Mouse (Mus musculus) embryonic facial prominence, embryonic 11.5 days (tissue): ENCODE results near the gene Coq8b. TPM values are rescaled to one million over a fixed set of nuclear protein-coding genes. Genes with fewer than 3 reads are reported as not detected.

Experiments used
- ATAC-seq: fragments of 200-750 bp; cut with Nextera tagmentation; replicated peaks from 2 replicates; pipeline ENCODE4 v1.8.0; 2017; ENCODE audit warnings: low read depth; ENCODE audit not compliant: insufficient number of reproducible peaks, low FRiP score, low TSS enrichment
- DNase-seq: peaks from one replicate; pipeline ENCODE4 v3.0.0-alpha.2; 2015; ENCODE audit warnings: low spot score
- H3K27ac ChIP-seq: fragments of 300-500 bp; sonication (generic); replicated peaks from 2 replicates; pipeline ENCODE4 v1.5.1; 2014; ENCODE audit warnings: mild to moderate bottlenecking, low read depth, low read length, control low read depth
- H3K27me3 ChIP-seq: fragments of 300-500 bp; sonication (generic); 2 replicates; pipeline ENCODE4 v1.6.1; 2014; ENCODE audit warnings: mild to moderate bottlenecking, low read length, moderate library complexity, mixed read lengths; ENCODE audit not compliant: control insufficient read depth, insufficient read depth
- H3K36me3 ChIP-seq: fragments of 300-500 bp; sonication (generic); replicated peaks from 2 replicates; pipeline ENCODE4 v1.6.1; 2014; ENCODE audit warnings: low read depth, mild to moderate bottlenecking, low read length, moderate library complexity, mixed read lengths; ENCODE audit not compliant: control insufficient read depth, insufficient read depth
- H3K4me1 ChIP-seq: fragments of 300-500 bp; sonication (generic); 2 replicates; pipeline ENCODE4 v1.6.1; 2014; ENCODE audit warnings: low read length, mixed read lengths; ENCODE audit not compliant: control insufficient read depth, insufficient read depth
- H3K4me2 ChIP-seq: fragments of 300-500 bp; sonication (generic); 2 replicates; pipeline ENCODE4 v1.6.1; 2014; ENCODE audit warnings: low read depth, mild to moderate bottlenecking, control low read depth, low read length, moderate library complexity
- H3K4me3 ChIP-seq: fragments of 300-500 bp; sonication (generic); 2 replicates; pipeline ENCODE4 v1.5.1; 2014; ENCODE audit warnings: low read depth, low read length, control low read depth
- H3K9ac ChIP-seq: fragments of 300-500 bp; sonication (generic); replicated peaks from 2 replicates; pipeline ENCODE4 v1.6.1; 2014; ENCODE audit warnings: mild to moderate bottlenecking, control low read depth, low read length
- H3K9me3 ChIP-seq: fragments of 300-500 bp; sonication (generic); replicated peaks from 2 replicates; pipeline ENCODE4 v1.6.1; 2016; ENCODE audit warnings: mild to moderate bottlenecking, low read length, inconsistent platforms, mixed read lengths; ENCODE audit not compliant: control insufficient read depth
- WGBS: fragments of 180-500 bp; shearing (Covaris S2); extraction: QIAGEN DNeasy Blood & Tissue Kit; methylation state at CpG from one replicate; pipeline ENCODE4 v1.1.7; 2014; 5-methylcytosine and 5-hydroxymethylcytosine counted together
- polyA plus RNA-seq: library from polyadenylated mRNA; unstranded; fragments of >200 nt; fragmentation: Nextera tagmentation; extraction: Ambion mirVana; gene quantifications from 2 replicates; pipeline ENCODE4 v1.2.1, GENCODE M21; 2014

Gene Coq8b
- polyA plus RNA-seq, 1 experiment from 2014 or later, result 14.9 TPM

DNA sequence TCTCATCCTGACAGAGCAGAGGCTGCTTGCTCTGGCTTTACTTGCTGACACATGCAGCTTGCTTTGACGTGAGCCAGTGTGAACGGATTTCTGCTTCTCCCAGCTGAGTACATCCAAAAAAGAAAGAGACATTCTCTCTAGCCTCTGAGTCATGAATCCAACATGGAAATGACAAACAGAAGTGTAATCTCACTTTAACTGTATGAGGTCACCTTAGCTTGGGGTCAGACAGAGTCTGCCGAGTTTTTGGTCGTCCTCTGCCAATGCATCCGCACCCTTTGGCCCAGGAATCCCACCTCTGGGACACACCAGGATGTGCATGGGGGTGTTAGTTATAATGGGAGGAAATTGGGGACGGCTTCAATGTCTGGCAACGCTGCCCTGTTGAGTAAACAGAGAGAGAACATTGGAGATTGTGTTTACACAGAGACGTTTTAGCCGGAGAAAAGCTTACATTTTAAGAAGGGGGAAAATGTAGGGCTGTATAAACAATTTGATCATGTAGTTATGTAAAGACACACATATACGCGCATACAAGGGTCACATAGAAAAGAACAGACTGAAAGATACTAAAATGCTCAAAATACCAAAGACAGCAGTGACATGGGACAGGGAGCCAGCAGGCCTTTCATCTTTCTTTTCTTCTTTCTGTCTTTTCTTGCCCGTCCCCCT, 59.1 kb downstream of the Coq8b start:
- 51% methylated on average over 12 of the region's 12 CpGs for WGBS
- no peak overlapping the region for H3K27ac ChIP-seq
- H3K9me3 ChIP-seq, result no peaks in the 10 kb centered on the region
- no peak overlapping the region for H3K9ac ChIP-seq
- DNase-seq (no peak), ATAC-seq (no peak)
- no peaks in the 10 kb centered on the region for H3K4me1 ChIP-seq
- H3K27me3 ChIP-seq, result no peaks in the 10 kb centered on the region
- H3K4me2 ChIP-seq, result no peak overlapping the region
- no peak overlapping the region for H3K4me3 ChIP-seq
- no peaks in the 10 kb centered on the region for H3K36me3 ChIP-seq

DNA sequence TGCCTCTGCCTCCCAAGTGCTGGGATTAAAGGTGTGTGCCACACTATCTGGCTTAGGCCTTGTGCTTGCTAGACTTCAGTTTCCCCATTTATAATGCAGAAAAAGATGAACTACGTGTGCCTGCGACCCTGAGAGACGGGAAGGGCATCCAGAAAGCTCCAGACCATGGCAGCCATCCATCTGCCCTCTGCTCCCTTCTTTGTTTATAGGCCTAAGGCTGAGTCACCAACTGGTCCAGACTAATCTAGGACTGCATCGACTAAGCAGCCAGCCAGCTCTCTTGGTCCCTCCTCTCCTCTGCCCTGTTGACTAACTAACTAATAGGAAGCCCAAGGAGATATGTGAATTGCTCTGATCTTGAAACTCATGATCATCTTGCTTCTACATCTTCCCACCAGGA, 63.1 kb downstream of the Coq8b start:
- Histone ChIP-seq H3K9me3 (no peaks in the 10 kb centered on the region), H3K36me3 (no peaks in the 10 kb centered on the region), H3K4me2 (no peak overlapping the region), H3K9ac (no peak overlapping the region), H3K4me1 (no peaks in the 10 kb centered on the region), H3K27me3 (no peaks in the 10 kb centered on the region), H3K4me3 (no peak overlapping the region), H3K27ac (no peak overlapping the region)
- DNase-seq (no peak), ATAC-seq (no peak)
- 89% methylated on average over 4 of the region's 4 CpGs for WGBS

DNA sequence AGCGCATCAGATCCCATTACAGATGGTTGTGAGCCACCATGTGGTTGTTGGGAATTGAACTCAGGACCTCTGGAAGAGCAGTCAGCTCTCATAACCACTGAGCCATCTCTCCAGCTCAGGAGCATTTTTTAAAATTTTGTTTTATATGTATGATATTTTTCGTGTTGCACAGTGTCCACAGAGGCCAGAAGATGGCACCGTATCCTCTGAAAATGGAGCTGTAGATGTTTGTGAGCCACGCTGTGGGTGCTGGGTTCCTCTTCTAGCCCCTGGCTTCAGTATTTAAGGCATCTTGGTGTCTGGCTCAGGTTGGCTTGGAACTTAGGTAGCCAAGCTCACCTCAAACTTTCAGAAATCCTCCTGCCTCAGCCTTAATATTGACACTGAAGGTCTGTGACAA, 63.7 kb downstream of the Coq8b start:
- Histone ChIP-seq H3K4me3 (no peak overlapping the region), H3K27ac (no peak overlapping the region), H3K9me3 (no peaks in the 10 kb centered on the region), H3K4me2 (no peak overlapping the region), H3K27me3 (no peaks in the 10 kb centered on the region), H3K9ac (no peak overlapping the region), H3K4me1 (no peaks in the 10 kb centered on the region), H3K36me3 (no peaks in the 10 kb centered on the region)
- WGBS, result 92% methylated on average over 4 of the region's 4 CpGs
- DNase-seq (no peak), ATAC-seq (no peak)

DNA sequence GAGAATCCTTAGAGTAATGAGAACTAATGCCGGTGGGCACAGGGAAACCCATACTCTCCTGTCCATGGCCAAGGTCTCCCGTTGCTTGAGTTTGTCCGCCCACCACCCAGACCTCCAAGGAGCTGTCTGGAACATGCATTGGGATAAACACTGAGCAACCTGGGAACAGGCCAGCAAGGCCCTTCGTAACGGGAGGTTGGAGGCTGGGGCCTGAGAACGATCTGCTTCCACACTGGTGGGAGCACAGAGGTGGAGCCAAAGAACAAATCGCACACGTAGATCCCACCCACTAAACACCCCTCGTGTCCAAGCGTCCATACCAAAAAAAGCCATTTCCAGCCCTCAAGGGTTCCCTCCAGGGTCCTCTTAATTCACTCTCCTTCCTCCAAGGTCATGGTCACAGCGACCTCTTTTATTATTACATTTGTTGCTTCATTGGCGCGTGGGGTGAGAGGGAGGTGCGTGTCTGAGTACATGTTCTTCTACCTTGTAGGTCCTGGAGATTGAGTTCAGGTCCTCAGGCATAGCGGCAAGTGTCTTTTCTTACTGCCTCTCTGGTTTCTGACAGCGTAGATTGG, 65.3 kb downstream of the Coq8b start:
- ATAC-seq (no peak), DNase-seq (no peak)
- Histone ChIP-seq H3K9me3 (no peaks in the 10 kb centered on the region), H3K27me3 (no peaks in the 10 kb centered on the region), H3K9ac (no peak overlapping the region), H3K36me3 (no peaks in the 10 kb centered on the region), H3K4me1 (no peaks in the 10 kb centered on the region), H3K4me3 (no peak overlapping the region), H3K27ac (no peak overlapping the region), H3K4me2 (no peak overlapping the region)
- WGBS, result 82% methylated on average over 16 of the region's 16 CpGs

DNA sequence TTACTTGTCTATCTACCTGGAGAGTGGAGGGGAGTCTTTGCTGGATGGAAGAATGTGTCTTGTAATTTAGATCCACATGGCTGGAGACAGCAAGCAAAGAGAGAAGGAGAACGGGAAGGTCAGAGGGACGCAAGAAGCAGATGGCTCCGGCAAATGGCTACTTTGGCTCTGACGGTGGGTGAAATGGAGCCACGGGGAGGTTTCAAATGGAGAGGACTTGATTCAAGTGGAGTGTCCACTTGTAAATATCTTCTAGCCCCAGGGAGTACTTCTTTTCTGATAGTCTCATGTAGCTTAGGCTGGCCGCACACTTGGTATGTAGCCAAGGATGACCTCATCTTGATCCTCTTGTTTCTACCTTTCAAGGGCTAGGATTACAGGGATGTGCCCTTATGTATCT, 66.0 kb downstream of the Coq8b start:
- Histone ChIP-seq H3K4me3 (no peak overlapping the region), H3K4me2 (no peak overlapping the region), H3K9me3 (no peaks in the 10 kb centered on the region), H3K9ac (no peak overlapping the region), H3K27me3 (no peaks in the 10 kb centered on the region), H3K4me1 (no peaks in the 10 kb centered on the region), H3K27ac (no peak overlapping the region), H3K36me3 (no peaks in the 10 kb centered on the region)
- no peak for ATAC-seq
- WGBS, result 87% methylated on average over 6 of the region's 6 CpGs
- no peak for DNase-seq

DNA sequence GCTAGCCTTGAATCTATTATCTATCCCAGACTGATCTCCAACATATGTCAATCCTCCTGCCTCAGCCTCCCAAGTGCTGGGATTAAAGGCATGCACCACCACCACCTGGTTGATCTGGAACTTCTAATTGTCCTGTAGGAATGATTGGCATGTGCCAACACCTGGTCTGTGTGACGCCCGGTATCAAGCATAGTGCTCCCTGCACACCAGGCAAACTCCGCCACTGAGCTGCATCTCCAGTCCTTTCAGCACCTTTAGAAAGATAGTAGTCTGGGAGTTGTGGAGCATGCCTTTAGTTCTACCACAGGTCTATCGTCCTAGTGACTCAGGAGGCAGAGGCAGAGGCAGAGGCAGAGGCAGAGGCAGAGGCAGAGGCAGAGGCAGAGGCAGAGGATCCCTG, 67.5 kb downstream of the Coq8b start:
- Histone ChIP-seq H3K4me1 (no peaks in the 10 kb centered on the region), H3K4me2 (no peak overlapping the region), H3K27me3 (no peaks in the 10 kb centered on the region), H3K9me3 (no peaks in the 10 kb centered on the region), H3K36me3 (no peaks in the 10 kb centered on the region), H3K27ac (no peak overlapping the region), H3K4me3 (no peak overlapping the region), H3K9ac (no peak overlapping the region)
- 85% methylated on average over 4 of the region's 4 CpGs for WGBS
- DNase-seq (no peak), ATAC-seq (no peak)

DNA sequence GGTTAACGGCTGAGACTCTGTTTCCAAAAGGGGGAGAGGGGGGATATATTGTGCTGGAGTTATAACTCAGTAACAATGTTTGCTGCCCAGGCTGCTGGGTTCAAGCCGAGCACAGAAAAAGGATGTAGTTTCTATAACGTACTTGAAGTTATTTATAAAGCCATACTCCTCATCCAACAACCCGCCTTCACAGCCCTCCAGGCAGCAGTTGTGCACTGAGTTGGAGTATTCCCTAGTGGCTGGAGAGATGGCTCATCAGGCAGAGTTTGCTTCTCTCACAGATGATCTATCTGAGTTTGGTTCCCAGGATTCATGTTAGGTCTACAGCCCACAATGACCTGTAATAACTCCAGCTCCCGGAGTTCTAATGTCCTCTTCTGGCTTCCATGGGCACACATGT, 68.0 kb downstream of the Coq8b start:
- no peak for ATAC-seq
- Histone ChIP-seq H3K4me2 (no peak overlapping the region), H3K36me3 (no peaks in the 10 kb centered on the region), H3K9ac (no peak overlapping the region), H3K4me1 (no peaks in the 10 kb centered on the region), H3K27ac (no peak overlapping the region), H3K4me3 (no peak overlapping the region), H3K27me3 (no peaks in the 10 kb centered on the region), H3K9me3 (no peaks in the 10 kb centered on the region)
- 91% methylated on average over 5 of the region's 5 CpGs for WGBS
- no peak for DNase-seq

DNA sequence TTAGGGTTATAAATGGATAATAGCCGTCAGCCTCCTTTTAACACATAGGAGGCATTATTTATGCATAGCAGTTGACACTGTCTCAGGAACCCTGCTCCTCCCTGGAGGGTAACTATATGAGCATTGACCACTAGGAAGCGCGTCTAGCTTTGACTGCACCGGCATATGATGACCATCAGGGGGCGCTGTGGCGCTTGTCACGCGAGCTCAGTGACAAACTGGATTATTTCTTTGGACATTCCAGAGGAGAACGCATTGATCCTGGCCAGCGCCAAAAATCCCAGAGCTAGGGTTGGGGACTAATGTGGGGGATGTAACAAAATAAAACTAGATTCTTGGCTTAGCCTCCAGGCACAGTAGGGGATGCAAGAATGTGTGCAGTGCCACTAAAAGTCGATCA, 69.3 kb downstream of the Coq8b start:
- H3K27me3 ChIP-seq, result no peaks in the 10 kb centered on the region
- H3K9me3 ChIP-seq, result no peaks in the 10 kb centered on the region
- ATAC-seq (no peak), DNase-seq (peak; percentile 81)
- WGBS, result 9% methylated on average over 11 of the region's 11 CpGs
- no peak overlapping the region for H3K9ac ChIP-seq
- H3K4me2 ChIP-seq, result no peak overlapping the region
- H3K36me3 ChIP-seq, result no peaks in the 10 kb centered on the region
- no peak overlapping the region for H3K27ac ChIP-seq
- no peaks in the 10 kb centered on the region for H3K4me1 ChIP-seq
- no peak overlapping the region for H3K4me3 ChIP-seq
